Mouse (Mus musculus) liver, adult 2 months (tissue): ENCODE results near the gene Rplp2. TPM values are rescaled to one million over a fixed set of nuclear protein-coding genes. Genes with fewer than 3 reads are reported as not detected.
"Not testable (repeated sequence)": the region's sequence is repeated elsewhere in the genome, so short reads cannot be mapped to it uniquely, and the experiment has no call there.

Experiments
- DNase-seq: peaks from one replicate; pipeline ENCODE4 v3.0.0-alpha.2; 2011; ENCODE audit warnings: low read depth, low spot score; ENCODE audit errors: extremely low read depth
- H3K27ac ChIP-seq: fragments of 200-500 bp; replicated peaks from 2 replicates; pipeline ENCODE4 v1.5.1; 2012; ENCODE audit warnings: low read depth, mild to moderate bottlenecking, control low read depth, inconsistent platforms, low read length; ENCODE audit not compliant: insufficient read depth
- H3K27me3 ChIP-seq: fragments of 200-500 bp; 2 replicates; pipeline ENCODE4 v1.6.1; 2012; ENCODE audit warnings: mild to moderate bottlenecking, moderate library complexity, low read length, inconsistent platforms; ENCODE audit not compliant: control insufficient read depth, insufficient read depth
- H3K36me3 ChIP-seq: fragments of 200-500 bp; 2 replicates; pipeline ENCODE4 v1.6.1; 2012; ENCODE audit warnings: low read length, inconsistent platforms; ENCODE audit not compliant: control insufficient read depth, insufficient read depth
- H3K4me1 ChIP-seq: fragments of 200-500 bp; 2 replicates; pipeline ENCODE4 v1.6.1; 2011; ENCODE audit warnings: low read length; ENCODE audit not compliant: control insufficient read depth, insufficient read depth
- H3K4me3 ChIP-seq: fragments of 200-500 bp; 2 replicates; pipeline ENCODE4 v1.5.1; 2011; ENCODE audit warnings: low read depth, mild to moderate bottlenecking, control low read depth, low read length, moderate library complexity; ENCODE audit not compliant: insufficient read depth
- H3K79me2 ChIP-seq: fragments of 200-500 bp; 2 replicates; pipeline ENCODE4 v1.6.1; 2012; ENCODE audit warnings: inconsistent platforms, mild to moderate bottlenecking, low read length, moderate library complexity; ENCODE audit not compliant: control insufficient read depth, insufficient read depth
- H3K9ac ChIP-seq: fragments of 200-500 bp; 2 replicates; pipeline ENCODE4 v1.6.1; 2012; ENCODE audit warnings: low read depth, mild to moderate bottlenecking, control low read depth, inconsistent platforms, low read length
- CTCF ChIP-seq: fragments of 200-500 bp; IDR thresholded peaks from 2 replicates; pipeline ENCODE4 v1.5.1; 2011; ENCODE audit warnings: low read depth, low read length, control low read depth
- POLR2A ChIP-seq: fragments of 200-500 bp; IDR thresholded peaks from 2 replicates; pipeline ENCODE4 v1.6.1; 2011; ENCODE audit warnings: low read length, control low read depth; ENCODE audit not compliant: insufficient read depth; ENCODE audit errors: extremely low read depth
- WGBS: fragments of 180-500 bp; shearing (Covaris S2); methylation state at CpG from one replicate; pipeline ENCODE4 v1.1.7; 2018; 5-methylcytosine and 5-hydroxymethylcytosine counted together
- polyA plus RNA-seq: library from polyadenylated mRNA; depleted of rRNA; stranded (reverse); fragments of >200 nt; gene quantifications from 2 replicates; pipeline ENCODE4 v1.2.3, GENCODE M21; 2012
- total RNA-seq: library from RNA; depleted of rRNA; stranded (reverse); fragments of >200 nt; gene quantifications from 2 replicates; pipeline ENCODE4 v1.2.3, GENCODE M21; 2014

Rplp2 gene
- total and polyA plus RNA-seq, 2 experiments: 255 to 286 TPM

- no peaks in the 10 kb centered on the region for H3K27me3 ChIP-seq
- 97% methylated on average over 9 of the region's 9 CpGs for WGBS
- H3K36me3 ChIP-seq: no peaks in the 10 kb centered on the region
- no peak for TF ChIP-seq CTCF
- no peak for TF ChIP-seq POLR2A
- no peak for DNase-seq
- H3K4me1 ChIP-seq: peaks cover 15% of the 10 kb centered on the region
- H3K9ac ChIP-seq: no peak overlapping the region
- H3K4me3 ChIP-seq: no peak overlapping the region
- no peak overlapping the region for H3K27ac ChIP-seq
- H3K79me2 ChIP-seq: no peaks in the 10 kb centered on the region; the same call in 1 of the 2 replicates
Measured at GRCm38 (mm10) chr7:141441460-141441859, 5.7 kb upstream of the Rplp2 start.

GRCm38 (mm10) chr7:141442199-141442598 is 5.0 kb upstream of the Rplp2 start:
- no peak overlapping the region for H3K4me3 ChIP-seq
- H3K9ac ChIP-seq: no peak overlapping the region
- 97% methylated on average over 13 of the region's 13 CpGs for WGBS

GRCm38 (mm10) chr7:141443081-141443821 is 3.9 kb upstream of the Rplp2 start:
- Histone ChIP-seq H3K4me3 (peak overlapping the region; percentile 38), H3K27ac (peak overlapping the region; percentile 17), H3K36me3 (0 out of 2 replicates have a peak, but pooled peaks cover under 1% of the 10 kb centered on the region), H3K27me3 (no peaks in the 10 kb centered on the region), H3K4me1 (peaks cover 15% of the 10 kb centered on the region), H3K79me2 (peaks cover 4% of the 10 kb centered on the region; the same call in 1 of the 2 replicates), H3K9ac (peak overlapping the region; percentile 46)
- 22% methylated on average over 12 of the region's 12 CpGs for WGBS
- peak; percentile 51 for DNase-seq
- TF ChIP-seq POLR2A: no peak
- TF ChIP-seq CTCF: peak; percentile 23; the same call in 1 of the 2 replicates

More at GRCm38 (mm10) chr7:141442199-141442598, 5.0 kb upstream of the Rplp2 start:
- Histone ChIP-seq H3K4me1 (peaks cover 15% of the 10 kb centered on the region), H3K79me2 (no peaks in the 10 kb centered on the region; the same call in 1 of the 2 replicates), H3K27ac (no peak overlapping the region), H3K36me3 (no peaks in the 10 kb centered on the region), H3K27me3 (no peaks in the 10 kb centered on the region)
- TF ChIP-seq CTCF (no peak), POLR2A (no peak)
- DNase-seq: no peak

DNA sequence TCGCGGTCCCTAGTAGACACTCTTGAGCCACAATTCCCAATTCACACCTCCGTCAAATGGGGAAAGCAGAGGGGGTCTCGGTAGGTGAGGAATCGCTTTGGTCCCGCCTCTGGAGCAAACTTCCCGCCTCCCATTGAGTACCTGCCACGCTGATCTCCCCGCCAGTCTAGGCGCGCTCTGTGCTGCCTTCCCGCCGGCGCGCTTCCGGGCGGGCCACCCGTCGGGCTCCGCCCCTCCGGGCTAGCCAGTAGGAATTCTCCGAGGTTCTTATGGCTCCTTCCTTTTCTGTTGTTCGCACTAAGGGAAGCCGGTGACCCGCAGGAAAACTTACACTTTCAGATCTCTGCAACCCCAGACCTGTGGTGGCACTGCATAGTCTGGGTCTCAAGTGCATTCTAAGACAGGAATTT is 3.3 kb upstream of the Rplp2 start, which contains the start of gene Pidd1:
TSS of gene Pidd1 (minus strand) at position 198 of the 410 bp plus-strand sequence.
- H3K27me3 ChIP-seq: no peaks in the 10 kb centered on the region
- H3K9ac ChIP-seq: peak within 1 kb of the TSS; percentile 69
- TF ChIP-seq POLR2A (no peak), CTCF (no peak)
- H3K36me3 ChIP-seq: peaks cover 2% of the 10 kb centered on the region; the same call in 1 of the 2 replicates
- H3K4me3 ChIP-seq: peak within 1 kb of the TSS; percentile 45
- DNase-seq: peak; percentile 58
- H3K4me1 ChIP-seq: peaks cover 19% of the 10 kb centered on the region
- peaks cover 4% of the 10 kb centered on the region; the same call in 1 of the 2 replicates for H3K79me2 ChIP-seq
- under 1% methylated on average over 25 of the region's 25 CpGs for WGBS
- H3K27ac ChIP-seq: peak within 1 kb of the TSS; percentile 57

DNA sequence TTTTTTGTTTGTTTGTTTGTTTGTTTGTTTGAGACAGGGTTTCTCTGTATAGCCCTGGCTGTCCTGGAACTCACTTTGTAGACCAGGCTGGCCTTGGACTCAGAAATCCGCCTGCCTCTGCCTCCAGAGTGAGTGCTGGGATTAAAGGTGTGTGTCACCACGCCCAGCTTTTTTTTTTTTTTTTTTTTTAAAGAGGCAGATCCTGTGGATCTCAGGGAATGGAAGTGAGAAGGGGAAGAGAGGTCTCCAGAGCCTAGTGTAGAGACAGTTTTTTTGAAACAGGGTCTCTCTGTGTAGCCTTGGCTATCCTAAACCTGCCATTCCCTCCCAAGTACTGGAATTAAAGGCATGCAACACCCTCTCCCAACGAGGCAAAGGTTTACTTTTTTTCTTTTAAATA is 796 bp upstream of the Rplp2 start:
- 45% methylated on average over 3 of the region's 3 CpGs for WGBS
- peaks cover 14% of the 10 kb centered on the region for H3K4me1 ChIP-seq
- DNase-seq: not testable (repeated sequence)

DNA sequence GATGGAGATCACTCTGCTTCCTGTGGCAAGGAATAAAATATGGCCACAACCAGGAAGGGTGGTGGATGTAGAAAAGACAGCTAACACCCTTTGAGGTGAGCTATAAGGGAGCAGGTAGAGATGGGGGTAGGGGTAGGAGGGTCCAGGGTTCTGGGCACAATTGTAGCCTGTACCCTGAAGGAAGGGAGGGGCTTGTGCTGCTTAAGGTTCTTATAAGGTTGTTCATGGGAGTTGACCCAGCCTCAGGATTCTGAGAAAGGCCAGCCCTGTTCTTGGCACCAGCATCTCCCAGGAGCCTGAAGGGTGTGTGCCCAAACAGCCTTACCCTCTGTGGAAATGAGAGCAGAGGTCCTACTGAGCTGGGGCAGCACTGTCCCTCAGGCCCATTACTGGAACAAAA is 4.8 kb downstream of the Rplp2 start:
- Histone ChIP-seq H3K4me3 (no peak overlapping the region), H3K79me2 (peaks cover 7% of the 10 kb centered on the region; the same call in 1 of the 2 replicates), H3K36me3 (peaks cover 15% of the 10 kb centered on the region; the same call in 1 of the 2 replicates), H3K27ac (no peak overlapping the region), H3K9ac (no peak overlapping the region), H3K4me1 (peaks cover 12% of the 10 kb centered on the region), H3K27me3 (no peaks in the 10 kb centered on the region)
- no peak for TF ChIP-seq CTCF
- no peak for TF ChIP-seq POLR2A
- DNase-seq: no peak

More for the DNA sequence above, 796 bp upstream of the Rplp2 start:
- not testable (repeated sequence) for H3K9ac ChIP-seq, H3K27me3 ChIP-seq, H3K4me3 ChIP-seq, H3K27ac ChIP-seq, H3K79me2 ChIP-seq
- peaks cover 12% of the 10 kb centered on the region; the same call in 1 of the 2 replicates for H3K36me3 ChIP-seq
